Mouse (Mus musculus): ENCODE measurements around the gene Slc44a3.

DNA sequence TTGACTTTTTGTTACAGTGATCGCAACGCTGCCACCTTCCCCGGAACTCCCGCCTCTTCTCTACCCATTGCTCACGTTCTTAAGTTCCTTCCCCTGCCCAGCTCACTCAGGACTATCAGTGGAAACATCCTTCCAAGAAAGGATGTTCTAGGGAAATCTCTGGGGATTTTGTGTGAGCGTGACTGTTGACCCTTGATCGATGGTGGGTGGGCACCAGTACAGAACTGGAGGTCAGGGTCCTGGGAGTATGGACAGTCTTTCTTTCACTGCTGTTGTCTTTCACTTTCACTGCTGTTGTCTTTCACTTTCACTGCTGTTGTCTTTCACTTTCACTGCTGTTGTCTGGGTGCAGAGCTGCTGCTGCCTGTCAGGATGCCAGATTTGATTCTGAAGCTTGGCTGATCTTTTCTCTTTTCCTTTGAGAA lies 38.2 kb downstream of the Slc44a3 start:
- TF ChIP-seq CTCF (IDR thresholded peaks at IDR 0.05; ENCODE audit: insufficient read depth, low read length), result no peak
- TF ChIP-seq POLR2A (IDR thresholded peaks at IDR 0.05; ENCODE audit: borderline replicate concordance, extremely low read depth, low read depth, low read length), result no peak

Measured in lung, adult 2 months (tissue).